8 mouse cellular contexts compared by ENCODE assay signal in the genomic region with DNA sequence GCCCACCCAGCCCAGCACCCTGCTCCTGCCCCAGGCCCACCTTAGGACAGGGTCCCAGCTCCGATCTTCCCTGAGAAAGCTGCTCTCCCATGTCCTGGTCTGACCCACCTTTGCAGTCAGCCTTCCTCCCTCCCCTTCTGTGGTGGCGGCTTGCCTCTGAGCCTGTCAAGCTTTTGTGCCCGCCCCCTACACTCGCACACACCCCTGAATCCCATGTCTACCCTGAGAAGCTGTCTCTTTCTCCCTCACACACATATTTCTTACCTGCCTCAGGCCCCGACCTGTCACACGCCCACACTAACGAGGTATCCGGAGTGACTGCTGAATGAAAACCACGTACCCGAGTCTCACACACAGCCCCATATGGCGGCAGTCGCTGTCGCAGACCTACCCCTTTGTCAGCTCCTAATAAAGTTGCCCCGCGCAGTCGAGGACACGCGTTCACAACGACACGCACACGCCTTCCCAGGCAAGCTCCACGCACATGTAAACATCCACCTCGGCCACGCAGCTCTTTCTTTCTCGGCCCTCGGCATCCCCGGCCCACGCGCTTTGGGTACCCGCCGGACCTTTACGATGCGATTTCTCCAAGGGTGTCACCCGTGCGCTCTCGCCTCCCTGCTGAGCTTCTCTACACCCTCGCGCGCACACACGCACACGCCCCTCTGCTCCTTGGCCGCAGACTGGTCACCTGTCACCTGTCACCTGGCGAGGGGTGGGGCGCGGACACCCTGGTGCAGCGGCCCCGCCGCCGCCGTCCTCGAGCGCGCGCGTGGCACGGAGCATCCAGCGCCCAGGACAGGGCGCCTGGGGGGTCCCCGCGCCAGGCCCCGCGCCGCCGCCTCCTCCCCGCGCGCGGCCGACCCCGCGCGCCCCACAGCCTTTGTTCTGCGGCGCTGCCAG. TPM values are rescaled to one million over a fixed set of nuclear protein-coding genes. Genes with fewer than 3 reads are reported as not detected.
DNase-seq lines count a peak whose midpoint lies in the region; ATAC-seq and TF ChIP-seq lines count a peak whose summit lies in the region.

No protein-coding gene starts in this region.

- peak overlapping the region; percentile 81 for H3K4me2 ChIP-seq in forebrain, embryonic 11.5 days (ENCODE audit: low read depth, low read length, severe bottlenecking)
- H3K4me2 ChIP-seq in midbrain, embryonic 14.5 days (ENCODE audit: low read length): peak overlapping the region; percentile 93

- WGBS in cerebellum, adult 2 months: 6% methylated on average over 73 of the region's 74 CpGs
- WGBS in forebrain, embryonic 11.5 days: 3% methylated on average over 66 of the region's 74 CpGs
- WGBS in midbrain, embryonic 14.5 days: 1% methylated on average over 71 of the region's 74 CpGs

- H3K9ac ChIP-seq in forebrain, embryonic 11.5 days (ENCODE audit: low read length): peak overlapping the region; percentile 88
- H3K9ac ChIP-seq in midbrain, embryonic 14.5 days (replicated peaks; ENCODE audit: low read length): peak overlapping the region; percentile 97

- no peaks in the 10 kb centered on the region for H3K36me3 ChIP-seq in forebrain, embryonic 11.5 days (ENCODE audit: control insufficient read depth, insufficient read depth, low read length)
- no peaks in the 10 kb centered on the region for H3K36me3 ChIP-seq in midbrain, embryonic 14.5 days (ENCODE audit: control insufficient read depth, insufficient read depth, low read length)

- no peak for TF ChIP-seq CTCF in cerebellum, adult 2 months (IDR thresholded peaks at IDR 0.05; ENCODE audit: borderline replicate concordance, insufficient read depth, low read depth, low read length)

- TF ChIP-seq POLR2A in cerebellum, adult 2 months (IDR thresholded peaks at IDR 0.05; ENCODE audit: borderline replicate concordance, insufficient read depth, low read length): 0 out of 2 replicates have a peak, but pooled peaks have one; percentile 13

- H3K9me3 ChIP-seq in forebrain, embryonic 11.5 days (ENCODE audit: control insufficient read depth, low read length): no peaks in the 10 kb centered on the region
- H3K9me3 ChIP-seq in midbrain, embryonic 14.5 days (ENCODE audit: control insufficient read depth, low read length): no peaks in the 10 kb centered on the region

- DNase-seq in kidney, postnatal 10 days: peak; percentile 33
- DNase-seq in kidney, adult 8-10 months: no peak
- DNase-seq in cerebellum, adult 2 months: peak; percentile 64 to 69
- DNase-seq in forebrain, embryonic 11.5 days (ENCODE audit: low spot score): peak; percentile 67
- DNase-seq in layer of hippocampus, postnatal 14 days (ENCODE audit: low spot score in 2 of 2): peak; percentile 38 to 59
- DNase-seq in midbrain, embryonic 14.5 days: peak; percentile 75
- DNase-seq in thymus, postnatal 4 days: peak; percentile 59

- H3K4me1 ChIP-seq in cerebellum, adult 2 months (ENCODE audit: control insufficient read depth, insufficient read depth, low read length): peaks cover 27% of the 10 kb centered on the region
- H3K4me1 ChIP-seq in forebrain, embryonic 11.5 days (replicated peaks; ENCODE audit: control insufficient read depth, insufficient read depth, low read length): peaks cover 9% of the 10 kb centered on the region; the same call in 1 of the 2 replicates
- peaks cover 36% of the 10 kb centered on the region for H3K4me1 ChIP-seq in midbrain, embryonic 14.5 days (ENCODE audit: control insufficient read depth, insufficient read depth, low read length)

- peak overlapping the region; percentile 45 for H3K27ac ChIP-seq in cerebellum, adult 2 months (ENCODE audit: insufficient read depth, low read length)
- H3K27ac ChIP-seq in forebrain, embryonic 11.5 days (ENCODE audit: low read depth, low read length): peak overlapping the region; percentile 50
- peak overlapping the region; percentile 95 for H3K27ac ChIP-seq in midbrain, embryonic 14.5 days (replicated peaks; ENCODE audit: low read depth, low read length)

- peak overlapping the region; percentile 86 for H3K4me3 ChIP-seq in cerebellum, adult 2 months (replicated peaks; ENCODE audit: insufficient read depth, low read depth, low read length)
- peak overlapping the region; percentile 85 for H3K4me3 ChIP-seq in forebrain, embryonic 11.5 days (ENCODE audit: low read depth, low read length)
- peak overlapping the region; percentile 82 for H3K4me3 ChIP-seq in midbrain, embryonic 14.5 days (replicated peaks; ENCODE audit: low read depth, low read length)

- ATAC-seq in forebrain, embryonic 11.5 days (replicated peaks; ENCODE audit: low FRiP score): peak; percentile 52
- ATAC-seq in midbrain, embryonic 14.5 days (ENCODE audit: low FRiP score, low TSS enrichment): peak; percentile 64
- ATAC-seq in erythroid progenitor cell, adult 5-6 weeks (replicated peaks; ENCODE audit: low FRiP score, poor library complexity, severe bottlenecking): no peak

- no peaks in the 10 kb centered on the region for H3K27me3 ChIP-seq in cerebellum, adult 2 months (ENCODE audit: control insufficient read depth, insufficient read depth, low read length)
- H3K27me3 ChIP-seq in forebrain, embryonic 11.5 days (ENCODE audit: control insufficient read depth, insufficient read depth, low read length): peaks cover 2% of the 10 kb centered on the region; the same call in 1 of the 2 replicates
- H3K27me3 ChIP-seq in midbrain, embryonic 14.5 days (ENCODE audit: control insufficient read depth, insufficient read depth, low read length): no peaks in the 10 kb centered on the region

RNA-seq across cellular contexts. Expression of a gene that starts 0.6 kb away (rescaled TPM):
- 538 and 541 TPM in 2 replicates for polyA plus RNA-seq in cerebellum, adult 2 months (2012; rRNA removed)
- 109 and 115 TPM in 2 replicates for polyA plus RNA-seq in forebrain, embryonic 11.5 days (2014; fragmentation: Nextera tagmentation; extraction: Ambion mirVana)
- 100 to 1,000 TPM; 212 to 229 TPM for total RNA-seq in layer of hippocampus, postnatal 14 days (2021)
- polyA plus RNA-seq in midbrain, embryonic 14.5 days (2014; fragmentation: Nextera tagmentation; extraction: Ambion mirVana): 525 and 630 TPM in 2 replicates
- total RNA-seq in erythroid progenitor cell, adult 5-6 weeks (2015; ENCODE audit: low replicate concordance): not detected in 2 replicates
- total RNA-seq in erythroid progenitor cell, adult 5-6 weeks (2017; ENCODE audit: low replicate concordance): 12.3 TPM in 1 of 2 replicates, not detected in the other

RNA-seq across cellular contexts. Expression of a gene that starts 24.4 kb away (rescaled TPM):
- polyA plus RNA-seq in cerebellum, adult 2 months (2012; rRNA removed): 7.5 and 9.8 TPM in 2 replicates
- polyA plus RNA-seq in forebrain, embryonic 11.5 days (2014; fragmentation: Nextera tagmentation; extraction: Ambion mirVana): 248 and 259 TPM in 2 replicates
- 1 to 10 TPM; 5.4 to 7.8 TPM for total RNA-seq in layer of hippocampus, postnatal 14 days (2021)
- polyA plus RNA-seq in midbrain, embryonic 14.5 days (2014; fragmentation: Nextera tagmentation; extraction: Ambion mirVana): 22.2 and 39.0 TPM in 2 replicates
- 111 and 119 TPM in 2 replicates for total RNA-seq in erythroid progenitor cell, adult 5-6 weeks (2015; ENCODE audit: low replicate concordance)
- 159 and 169 TPM in 2 replicates for total RNA-seq in erythroid progenitor cell, adult 5-6 weeks (2017; ENCODE audit: low replicate concordance)

RNA-seq across cellular contexts. Expression of a gene that starts 27.8 kb away (rescaled TPM):
- 206 and 236 TPM in 2 replicates for polyA plus RNA-seq in cerebellum, adult 2 months (2012; rRNA removed)
- 39.4 and 40.7 TPM in 2 replicates for polyA plus RNA-seq in forebrain, embryonic 11.5 days (2014; fragmentation: Nextera tagmentation; extraction: Ambion mirVana)
- total RNA-seq in layer of hippocampus, postnatal 14 days (2021): 10 to 100 TPM; 36.7 to 38.0 TPM
- 50.0 and 77.0 TPM in 2 replicates for polyA plus RNA-seq in midbrain, embryonic 14.5 days (2014; fragmentation: Nextera tagmentation; extraction: Ambion mirVana)
- total RNA-seq in erythroid progenitor cell, adult 5-6 weeks (2015; ENCODE audit: low replicate concordance): 47.9 and 70.8 TPM in 2 replicates
- total RNA-seq in erythroid progenitor cell, adult 5-6 weeks (2017; ENCODE audit: low replicate concordance): 71.2 and 104 TPM in 2 replicates

RNA-seq across cellular contexts. Expression of a gene that starts 32.4 kb away (rescaled TPM):
- polyA plus RNA-seq in cerebellum, adult 2 months (2012; rRNA removed): 116 TPM in 2 replicates
- 14.4 and 15.3 TPM in 2 replicates for polyA plus RNA-seq in forebrain, embryonic 11.5 days (2014; fragmentation: Nextera tagmentation; extraction: Ambion mirVana)
- 10 to 100 TPM; 25.8 to 32.1 TPM for total RNA-seq in layer of hippocampus, postnatal 14 days (2021)
- 30.1 and 41.7 TPM in 2 replicates for polyA plus RNA-seq in midbrain, embryonic 14.5 days (2014; fragmentation: Nextera tagmentation; extraction: Ambion mirVana)
- 49.4 and 49.9 TPM in 2 replicates for total RNA-seq in erythroid progenitor cell, adult 5-6 weeks (2015; ENCODE audit: low replicate concordance)
- 112 and 178 TPM in 2 replicates for total RNA-seq in erythroid progenitor cell, adult 5-6 weeks (2017; ENCODE audit: low replicate concordance)

Comparison
In these comparisons a context has a peak if more than half of its experiments do, and no peak if none do; other contexts are left out.
1. DNase-seq: peak in kidney, postnatal 10 days (single experiment), cerebellum, adult 2 months (2 of 2), forebrain, embryonic 11.5 days (single experiment), layer of hippocampus, postnatal 14 days (2 of 2), midbrain, embryonic 14.5 days (single experiment) and thymus, postnatal 4 days (single experiment); none in kidney, adult 8-10 months (0 of 2).
2. H3K27ac ChIP-seq: peak in every context shown above with its lines; median percentile 95 in midbrain, embryonic 14.5 days; 50 in forebrain, embryonic 11.5 days; 45 in cerebellum, adult 2 months.
3. Peak in every context shown above with its lines, with median percentiles within 50 percentile points of each other: H3K4me3 ChIP-seq.